Mouse (Mus musculus): ENCODE results near the gene Chtf18. TPM values are rescaled to one million over a fixed set of nuclear protein-coding genes. Genes with fewer than 3 reads are reported as not detected.

The Chtf18 gene
- polyA plus RNA-seq (2014; fragmentation: Nextera tagmentation; extraction: Ambion mirVana) = 7.1 and 8.6 TPM in 2 replicates

GRCm38 (mm10) chr17:25727265-25728008 is at the start of gene Chtf18, which contains the start of gene Rpusd1:
TSS of gene Chtf18 (minus strand) at chr17:25727419.
TSS of gene Rpusd1 (plus strand) at chr17:25727670.
- Histone ChIP-seq H3K27ac (ENCODE audit: low read depth, low read length) (no peak within 1 kb of the TSS), H3K36me3 (ENCODE audit: control insufficient read depth, insufficient read depth, low read length) (peaks cover 16% of the 10 kb centered on the region), H3K4me1 (ENCODE audit: control insufficient read depth, insufficient read depth, low read length) (peaks cover 20% of the 10 kb centered on the region), H3K27me3 (replicated peaks; ENCODE audit: control insufficient read depth, insufficient read depth, low read length) (no peaks in the 10 kb centered on the region), H3K9ac (ENCODE audit: low read length) (peak within 1 kb of the TSS; percentile 71), H3K4me2 (ENCODE audit: low read length) (peak within 1 kb of the TSS; percentile 93), H3K4me3 (ENCODE audit: low read depth, low read length) (peak within 1 kb of the TSS; percentile 46), H3K9me3 (replicated peaks; ENCODE audit: control insufficient read depth, low read length) (no peaks in the 10 kb centered on the region)
- DNase-seq (ENCODE audit: low spot score) = peak; percentile 100
- WGBS = under 1% methylated on average over 37 of the region's 37 CpGs
- ATAC-seq = peak; percentile 99

- H3K4me1 ChIP-seq (ENCODE audit: control insufficient read depth, insufficient read depth, low read length) = peaks cover 6% of the 10 kb centered on the region
- 78% methylated on average over 10 of the region's 10 CpGs for WGBS
- no peak for ATAC-seq
- H3K4me2 ChIP-seq (ENCODE audit: low read length) = no peak overlapping the region
- H3K36me3 ChIP-seq (ENCODE audit: control insufficient read depth, insufficient read depth, low read length) = peaks cover 15% of the 10 kb centered on the region
- no peak for DNase-seq (ENCODE audit: low spot score)
- H3K4me3 ChIP-seq (ENCODE audit: low read depth, low read length) = no peak overlapping the region
- H3K9me3 ChIP-seq (replicated peaks; ENCODE audit: control insufficient read depth, low read length) = no peaks in the 10 kb centered on the region
- H3K27ac ChIP-seq (ENCODE audit: low read depth, low read length) = no peak overlapping the region
- no peaks in the 10 kb centered on the region for H3K27me3 ChIP-seq (replicated peaks; ENCODE audit: control insufficient read depth, insufficient read depth, low read length)
- no peak overlapping the region for H3K9ac ChIP-seq (ENCODE audit: low read length)
These were observed 48.3 kb upstream of the Chtf18 start for GRCm38 (mm10) chr17:25775318-25776062.

DNA sequence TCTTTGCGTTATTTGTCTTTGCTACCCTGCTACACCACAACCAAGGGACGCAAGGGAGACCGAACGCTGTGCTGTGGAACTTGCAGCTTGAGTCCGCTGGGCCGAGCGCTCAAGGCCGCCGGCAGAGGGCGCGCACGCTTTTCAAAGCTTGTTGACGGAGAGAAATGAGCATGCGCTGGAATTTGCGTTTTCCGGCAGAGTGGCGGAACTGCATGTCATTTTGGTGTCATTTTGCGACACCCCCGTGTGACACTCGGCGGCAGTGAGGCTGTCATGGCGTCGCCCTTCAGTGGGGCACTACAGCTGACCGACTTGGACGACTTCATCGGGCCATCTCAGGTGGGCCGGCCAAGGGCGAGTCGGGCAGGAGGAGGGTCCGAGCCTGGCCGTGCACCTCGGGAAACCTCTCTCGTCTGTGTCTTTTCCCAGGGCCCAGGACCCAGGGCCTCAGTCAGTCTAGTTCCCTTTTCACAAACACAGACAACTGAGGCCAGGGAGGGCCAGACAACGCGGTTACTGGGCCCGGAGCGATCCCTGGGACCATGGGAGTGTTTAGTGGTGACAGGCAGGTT is 46.4 kb upstream of the Chtf18 start, which contains the start of gene Narfl:
Gene Narfl (plus strand): TSS at position 228 of the 572 bp plus-strand sequence.
- DNase-seq (ENCODE audit: low spot score) = peak; percentile 99
- H3K4me3 ChIP-seq (ENCODE audit: low read depth, low read length) = peak within 1 kb of the TSS; percentile 66
- WGBS = 0% methylated on average over 37 of the region's 37 CpGs
- peaks cover 7% of the 10 kb centered on the region; the same call in 1 of the 2 replicates for H3K36me3 ChIP-seq (ENCODE audit: control insufficient read depth, insufficient read depth, low read length)
- no peak within 1 kb of the TSS for H3K27ac ChIP-seq (ENCODE audit: low read depth, low read length)
- peak within 1 kb of the TSS; percentile 79 for H3K9ac ChIP-seq (ENCODE audit: low read length)
- no peaks in the 10 kb centered on the region for H3K9me3 ChIP-seq (replicated peaks; ENCODE audit: control insufficient read depth, low read length)
- peak within 1 kb of the TSS; percentile 77 for H3K4me2 ChIP-seq (ENCODE audit: low read length)
- peaks cover 6% of the 10 kb centered on the region for H3K4me1 ChIP-seq (ENCODE audit: control insufficient read depth, insufficient read depth, low read length)
- peak; percentile 91 for ATAC-seq
- H3K27me3 ChIP-seq (replicated peaks; ENCODE audit: control insufficient read depth, insufficient read depth, low read length) = no peaks in the 10 kb centered on the region

DNA sequence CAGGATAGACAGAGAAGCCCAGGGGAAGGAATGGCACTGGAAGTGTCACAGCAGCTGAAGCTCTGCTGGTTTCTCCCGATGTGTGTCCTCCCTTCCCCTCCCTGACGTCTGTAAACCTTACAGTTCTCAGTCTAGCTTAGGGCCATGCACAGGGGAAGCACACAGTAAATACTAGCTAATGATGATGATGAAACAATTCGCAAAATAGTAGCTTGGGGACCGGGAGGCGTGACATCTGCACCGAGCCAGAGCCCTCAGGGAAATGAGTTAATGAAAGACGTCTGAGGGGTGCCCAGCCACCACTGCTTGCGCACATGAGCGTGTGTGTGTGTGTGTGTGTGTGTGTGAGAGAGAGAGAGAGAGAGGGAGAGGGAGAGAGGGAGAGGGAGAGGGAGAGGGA is 42.1 kb upstream of the Chtf18 start:
- Histone ChIP-seq H3K36me3 (ENCODE audit: control insufficient read depth, insufficient read depth, low read length) (no peaks in the 10 kb centered on the region), H3K9ac (ENCODE audit: low read length) (no peak overlapping the region), H3K4me1 (ENCODE audit: control insufficient read depth, insufficient read depth, low read length) (peaks cover 3% of the 10 kb centered on the region), H3K4me2 (ENCODE audit: low read length) (no peak overlapping the region), H3K9me3 (replicated peaks; ENCODE audit: control insufficient read depth, low read length) (no peaks in the 10 kb centered on the region), H3K27me3 (replicated peaks; ENCODE audit: control insufficient read depth, insufficient read depth, low read length) (no peaks in the 10 kb centered on the region), H3K27ac (ENCODE audit: low read depth, low read length) (no peak overlapping the region), H3K4me3 (ENCODE audit: low read depth, low read length) (no peak overlapping the region)
- ATAC-seq (no peak), DNase-seq (ENCODE audit: low spot score) (no peak)
- 56% methylated on average over 9 of the region's 9 CpGs for WGBS

DNA sequence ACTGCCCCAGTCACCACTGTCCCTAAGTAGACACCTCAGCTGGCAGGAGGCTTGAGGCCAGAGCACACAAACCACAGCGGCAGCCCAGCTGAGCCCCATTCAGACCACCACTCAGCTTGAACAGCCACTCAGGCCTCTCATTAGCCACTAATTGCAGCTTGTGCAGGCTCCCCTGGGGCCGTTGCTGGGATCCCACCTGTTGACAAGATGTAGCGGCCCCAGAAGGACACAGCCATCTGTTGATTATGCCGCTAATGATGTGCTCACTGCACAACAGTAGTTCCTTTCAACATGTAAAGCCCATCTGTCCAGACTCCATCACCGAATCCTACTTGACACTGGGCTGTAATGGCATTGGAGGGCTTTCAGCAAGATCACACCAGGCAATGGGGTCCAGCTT is 38.7 kb upstream of the Chtf18 start:
- no peak overlapping the region for H3K4me3 ChIP-seq (ENCODE audit: low read depth, low read length)
- peak; percentile 74 for DNase-seq (ENCODE audit: low spot score)
- no peaks in the 10 kb centered on the region for H3K27me3 ChIP-seq (replicated peaks; ENCODE audit: control insufficient read depth, insufficient read depth, low read length)
- H3K4me2 ChIP-seq (ENCODE audit: low read length) = no peak overlapping the region
- WGBS = 9% methylated on average over 5 of the region's 5 CpGs
- no peaks in the 10 kb centered on the region for H3K4me1 ChIP-seq (ENCODE audit: control insufficient read depth, insufficient read depth, low read length)
- H3K27ac ChIP-seq (ENCODE audit: low read depth, low read length) = no peak overlapping the region
- H3K9me3 ChIP-seq (replicated peaks; ENCODE audit: control insufficient read depth, low read length) = no peaks in the 10 kb centered on the region
- H3K9ac ChIP-seq (ENCODE audit: low read length) = no peak overlapping the region
- no peaks in the 10 kb centered on the region for H3K36me3 ChIP-seq (ENCODE audit: control insufficient read depth, insufficient read depth, low read length)
- ATAC-seq = peak; percentile 66

DNA sequence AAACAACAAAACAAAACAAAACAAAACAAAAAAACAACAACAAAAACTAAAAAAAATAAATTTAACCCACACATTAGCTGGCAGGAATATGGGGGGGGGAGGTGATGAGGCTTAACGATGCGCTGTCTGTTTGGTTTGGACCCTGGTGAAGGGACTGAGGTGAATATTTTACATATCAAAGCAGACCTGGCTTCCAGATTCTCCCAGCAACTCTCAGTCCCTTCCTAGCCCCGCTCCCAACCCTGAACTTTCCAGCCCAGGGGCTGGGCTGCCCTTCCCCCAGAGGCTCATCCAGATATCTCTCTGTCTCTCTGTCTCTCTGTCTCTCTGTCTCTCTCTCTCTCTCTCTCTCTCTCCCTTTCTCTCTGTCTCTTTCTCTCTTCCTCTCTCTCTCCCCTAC is 35.4 kb upstream of the Chtf18 start:
- DNase-seq (ENCODE audit: low spot score) (no peak), ATAC-seq (no peak)
- H3K27me3 ChIP-seq (replicated peaks; ENCODE audit: control insufficient read depth, insufficient read depth, low read length) = no peaks in the 10 kb centered on the region
- H3K27ac ChIP-seq (ENCODE audit: low read depth, low read length) = no peak overlapping the region
- H3K4me1 ChIP-seq (ENCODE audit: control insufficient read depth, insufficient read depth, low read length) = no peaks in the 10 kb centered on the region
- H3K36me3 ChIP-seq (ENCODE audit: control insufficient read depth, insufficient read depth, low read length) = no peaks in the 10 kb centered on the region
- H3K9ac ChIP-seq (ENCODE audit: low read length) = no peak overlapping the region
- H3K9me3 ChIP-seq (replicated peaks; ENCODE audit: control insufficient read depth, low read length) = no peaks in the 10 kb centered on the region
- no peak overlapping the region for H3K4me3 ChIP-seq (ENCODE audit: low read depth, low read length)
- 44% methylated on average over 3 of the region's 3 CpGs for WGBS
- no peak overlapping the region for H3K4me2 ChIP-seq (ENCODE audit: low read length)

GRCm38 (mm10) chr17:25761561-25761970 is 34.3 kb upstream of the Chtf18 start:
- Histone ChIP-seq H3K27me3 (replicated peaks; ENCODE audit: control insufficient read depth, insufficient read depth, low read length) (no peaks in the 10 kb centered on the region), H3K4me3 (ENCODE audit: low read depth, low read length) (no peak overlapping the region), H3K9ac (ENCODE audit: low read length) (no peak overlapping the region), H3K36me3 (ENCODE audit: control insufficient read depth, insufficient read depth, low read length) (no peaks in the 10 kb centered on the region), H3K27ac (ENCODE audit: low read depth, low read length) (no peak overlapping the region), H3K4me2 (ENCODE audit: low read length) (no peak overlapping the region), H3K9me3 (replicated peaks; ENCODE audit: control insufficient read depth, low read length) (no peaks in the 10 kb centered on the region), H3K4me1 (ENCODE audit: control insufficient read depth, insufficient read depth, low read length) (no peaks in the 10 kb centered on the region)
- DNase-seq (ENCODE audit: low spot score) (no peak), ATAC-seq (no peak)
- 65% methylated on average over 4 of the region's 4 CpGs for WGBS

DNA sequence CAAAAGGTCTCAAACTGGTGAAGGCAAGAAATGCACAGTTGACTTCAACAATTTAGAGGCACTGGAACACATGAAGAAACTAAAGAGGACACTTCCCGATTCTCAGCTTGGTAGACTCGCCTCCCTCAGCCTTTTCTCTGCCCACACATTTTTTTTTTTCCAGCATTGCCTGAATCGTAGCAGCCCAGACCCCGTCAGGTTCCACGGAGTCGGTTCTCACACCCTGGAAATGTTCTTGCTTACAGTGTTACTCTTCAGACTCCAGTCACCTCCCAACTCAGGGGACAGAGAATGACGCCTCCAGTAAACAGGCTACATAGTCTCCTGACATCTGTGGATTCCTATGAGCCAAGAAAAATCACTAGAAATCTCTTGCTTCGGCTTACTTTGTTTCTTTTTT is 32.9 kb upstream of the Chtf18 start:
- ATAC-seq (no peak), DNase-seq (ENCODE audit: low spot score) (no peak)
- Histone ChIP-seq H3K4me3 (ENCODE audit: low read depth, low read length) (no peak overlapping the region), H3K4me2 (ENCODE audit: low read length) (no peak overlapping the region), H3K27ac (ENCODE audit: low read depth, low read length) (no peak overlapping the region), H3K4me1 (ENCODE audit: control insufficient read depth, insufficient read depth, low read length) (no peaks in the 10 kb centered on the region), H3K27me3 (replicated peaks; ENCODE audit: control insufficient read depth, insufficient read depth, low read length) (no peaks in the 10 kb centered on the region), H3K9ac (ENCODE audit: low read length) (no peak overlapping the region), H3K9me3 (replicated peaks; ENCODE audit: control insufficient read depth, low read length) (no peaks in the 10 kb centered on the region), H3K36me3 (ENCODE audit: control insufficient read depth, insufficient read depth, low read length) (no peaks in the 10 kb centered on the region)
- 80% methylated on average over 8 of the region's 8 CpGs for WGBS

All from forebrain, embryonic 14.5 days (tissue).